Mouse (Mus musculus) myocyte (in vitro differentiated cells): ENCODE measurements around the gene Rhoq. TPM values are rescaled to one million over a fixed set of nuclear protein-coding genes. Genes with fewer than 3 reads are reported as not detected.

ENCODE experiments used
- H3K27me3 ChIP-seq: one replicate; pipeline ENCODE4 v1.6.1; 2011; ENCODE audit not compliant: control insufficient read depth, insufficient read depth, insufficient read length
- H3K36me3 ChIP-seq: one replicate; pipeline ENCODE4 v1.6.1; 2011; ENCODE audit not compliant: control insufficient read depth, insufficient read depth
- H3K4me2 ChIP-seq: one replicate; pipeline ENCODE4 v1.6.1; 2011; ENCODE audit warnings: low read depth, control low read depth
- H3K4me3 ChIP-seq: one replicate; pipeline ENCODE4 v1.5.1; 2011; ENCODE audit warnings: mild to moderate bottlenecking, control low read depth, moderate library complexity
- H3K79me2 ChIP-seq: one replicate; pipeline ENCODE4 v1.6.1; 2011; ENCODE audit not compliant: control insufficient read depth, insufficient read depth
- H3ac ChIP-seq: one replicate; pipeline ENCODE4 v1.6.1; 2011; ENCODE audit not compliant: control insufficient read depth, insufficient read length
- CEBPB ChIP-seq: IDR thresholded peaks from 2 replicates; pipeline ENCODE4 v1.6.1; 2011; ENCODE audit warnings: mild to moderate bottlenecking, moderate library complexity; ENCODE audit not compliant: poor library complexity, insufficient read depth, severe bottlenecking
- E2F4 ChIP-seq: IDR thresholded peaks from one replicate; pipeline ENCODE4 v1.6.1; 2011; ENCODE audit warnings: mild to moderate bottlenecking, control low read depth, moderate library complexity; ENCODE audit not compliant: insufficient read depth
- MAX ChIP-seq: IDR thresholded peaks from one replicate; pipeline ENCODE4 v1.6.1; 2011; ENCODE audit warnings: low read depth, mild to moderate bottlenecking, control low read depth
- MYOD1 ChIP-seq, 3 experiments: IDR thresholded peaks; one replicate each; pipeline ENCODE4 v1.6.1; 2011; ENCODE audit warnings: control low read depth in 2 of 3, low read depth in 2 of 3, mild to moderate bottlenecking in 2 of 3, moderate library complexity in 1 of 3; ENCODE audit not compliant: insufficient read length in 2 of 3, control insufficient read depth in 1 of 3
- MYOG ChIP-seq, 3 experiments: IDR thresholded peaks; one replicate each; pipeline ENCODE4 v1.6.1; 2011; ENCODE audit warnings: control low read depth in 2 of 3, low read depth in 2 of 3, mild to moderate bottlenecking in 2 of 3; ENCODE audit not compliant: insufficient read length in 2 of 3, control insufficient read depth in 1 of 3, insufficient read depth in 1 of 3
- POLR2A ChIP-seq: IDR thresholded peaks from one replicate; pipeline ENCODE4 v1.6.1; 2011; ENCODE audit warnings: low read depth, mild to moderate bottlenecking, control low read depth, moderate library complexity; ENCODE audit not compliant: insufficient read length
- POLR2AphosphoS2 ChIP-seq: IDR thresholded peaks from one replicate; pipeline ENCODE4 v1.6.1; 2011; ENCODE audit warnings: low read depth, control low read depth; ENCODE audit not compliant: insufficient read length
- REST ChIP-seq: IDR thresholded peaks from one replicate; pipeline ENCODE4 v1.6.1; 2011; ENCODE audit warnings: mild to moderate bottlenecking, control low read depth, moderate library complexity; ENCODE audit not compliant: insufficient read depth, insufficient read length
- SRF ChIP-seq: IDR thresholded peaks from one replicate; pipeline ENCODE4 v1.6.1; 2011; ENCODE audit warnings: low read depth; ENCODE audit not compliant: control insufficient read depth, insufficient read length
- TCF12 ChIP-seq: IDR thresholded peaks from one replicate; pipeline ENCODE4 v1.6.1; 2011; ENCODE audit warnings: mild to moderate bottlenecking, control low read depth; ENCODE audit not compliant: poor library complexity, insufficient read depth, severe bottlenecking
- TCF3 ChIP-seq: IDR thresholded peaks from one replicate; pipeline ENCODE4 v1.6.1; 2011; ENCODE audit warnings: low read depth, control low read depth; ENCODE audit not compliant: insufficient read length
- USF1 ChIP-seq: IDR thresholded peaks from one replicate; pipeline ENCODE4 v1.6.1; 2011; ENCODE audit warnings: low read depth, mild to moderate bottlenecking, control low read depth, moderate library complexity
- polyA plus RNA-seq: library from polyadenylated mRNA; unstranded; fragments of >200 nt; fragmentation: generic; extraction: Trizol; gene quantifications from one replicate; pipeline ENCODE4 v1.2.1, GENCODE M21; 2012; ENCODE audit warnings: missing spikeins

The Rhoq gene
- polyA plus RNA-seq, 1 experiment: 60.0 TPM

GRCm38 (mm10) chr17:86946078-86946477, 16.8 kb upstream of the Rhoq start:
- Histone ChIP-seq H3ac (no peak overlapping the region), H3K4me3 (no peak overlapping the region), H3K79me2 (no peaks in the 10 kb centered on the region), H3K36me3 (no peaks in the 10 kb centered on the region), H3K27me3 (peaks cover 6% of the 10 kb centered on the region), H3K4me2 (no peak overlapping the region)
- TF ChIP-seq MAX (no peak), E2F4 (no peak), TCF12 (no peak)

- Histone ChIP-seq H3K36me3 (no peaks in the 10 kb centered on the region), H3K4me2 (peak within 1 kb of the TSS; percentile 1), H3ac (no peak within 1 kb of the TSS), H3K79me2 (no peaks in the 10 kb centered on the region), H3K27me3 (peaks cover 6% of the 10 kb centered on the region), H3K4me3 (no peak within 1 kb of the TSS)
- TF ChIP-seq CEBPB (no peak), MYOG (IDR thresholded peaks at IDR 0.05; ENCODE audit: control insufficient read depth in 1 of 3, insufficient read depth in 1 of 3, insufficient read length in 2 of 3, low read depth in 2 of 3) (no peak), TCF3 (no peak), SRF (no peak), TCF12 (no peak), POLR2A (no peak), MYOD1 (IDR thresholded peaks at IDR 0.05; ENCODE audit: control insufficient read depth in 1 of 3, insufficient read length in 2 of 3, low read depth in 2 of 3) (no peak), E2F4 (no peak), REST (no peak), MAX (no peak)
Observed at GRCm38 (mm10) chr17:86947840-86948796, 14.8 kb upstream of the Rhoq start, which contains the start of gene Atp6v1e2. TSS of gene Atp6v1e2 (minus strand) at chr17:86947897.

GRCm38 (mm10) chr17:86948801-86949200, 14.1 kb upstream of the Rhoq start:
- no peaks in the 10 kb centered on the region for H3K79me2 ChIP-seq
- TF ChIP-seq USF1 (peak; percentile 56), MAX (no peak), POLR2A (no peak), CEBPB (no peak), MYOD1 (IDR thresholded peaks at IDR 0.05; ENCODE audit: control insufficient read depth in 1 of 3, insufficient read length in 2 of 3, low read depth in 2 of 3) (no peak), TCF12 (no peak), REST (no peak), MYOG (IDR thresholded peaks at IDR 0.05; ENCODE audit: control insufficient read depth in 1 of 3, insufficient read depth in 1 of 3, insufficient read length in 2 of 3, low read depth in 2 of 3) (peak in 1 of 3 experiments; percentile 63)
- H3K4me2 ChIP-seq: peak overlapping the region; percentile 1
- H3K36me3 ChIP-seq: no peaks in the 10 kb centered on the region
- no peak overlapping the region for H3ac ChIP-seq
- H3K27me3 ChIP-seq: peaks cover 6% of the 10 kb centered on the region
- no peak overlapping the region for H3K4me3 ChIP-seq

GRCm38 (mm10) chr17:86957239-86957638, 5.6 kb upstream of the Rhoq start:
- Histone ChIP-seq H3K27me3 (no peaks in the 10 kb centered on the region), H3K36me3 (no peaks in the 10 kb centered on the region), H3K4me2 (no peak overlapping the region), H3K79me2 (no peaks in the 10 kb centered on the region), H3ac (no peak overlapping the region), H3K4me3 (no peak overlapping the region)
- no peak for TF ChIP-seq MYOG (IDR thresholded peaks at IDR 0.05; ENCODE audit: control insufficient read depth in 1 of 3, insufficient read depth in 1 of 3, insufficient read length in 2 of 3, low read depth in 2 of 3)
- TF ChIP-seq TCF3: no peak
- no peak for TF ChIP-seq E2F4
- no peak for TF ChIP-seq REST

- no peaks in the 10 kb centered on the region for H3K27me3 ChIP-seq
- no peaks in the 10 kb centered on the region for H3K79me2 ChIP-seq
- H3K4me2 ChIP-seq: no peak overlapping the region
- no peak overlapping the region for H3ac ChIP-seq
- H3K4me3 ChIP-seq: no peak overlapping the region
- TF ChIP-seq MYOD1 (IDR thresholded peaks at IDR 0.05; ENCODE audit: control insufficient read depth in 1 of 3, insufficient read length in 2 of 3, low read depth in 2 of 3) (peak in 1 of 3 experiments; percentile 52), TCF3 (no peak), MYOG (IDR thresholded peaks at IDR 0.05; ENCODE audit: control insufficient read depth in 1 of 3, insufficient read depth in 1 of 3, insufficient read length in 2 of 3, low read depth in 2 of 3) (peak in 1 of 3 experiments; percentile 34), TCF12 (no peak), SRF (no peak), USF1 (no peak), E2F4 (no peak), REST (no peak), MAX (no peak), POLR2AphosphoS2 (no peak), POLR2A (no peak), CEBPB (no peak)
- no peaks in the 10 kb centered on the region for H3K36me3 ChIP-seq
Observed at GRCm38 (mm10) chr17:86957968-86958367, 4.9 kb upstream of the Rhoq start.
